ENCODE assay signal across 8 mouse cellular contexts in the genomic region with DNA sequence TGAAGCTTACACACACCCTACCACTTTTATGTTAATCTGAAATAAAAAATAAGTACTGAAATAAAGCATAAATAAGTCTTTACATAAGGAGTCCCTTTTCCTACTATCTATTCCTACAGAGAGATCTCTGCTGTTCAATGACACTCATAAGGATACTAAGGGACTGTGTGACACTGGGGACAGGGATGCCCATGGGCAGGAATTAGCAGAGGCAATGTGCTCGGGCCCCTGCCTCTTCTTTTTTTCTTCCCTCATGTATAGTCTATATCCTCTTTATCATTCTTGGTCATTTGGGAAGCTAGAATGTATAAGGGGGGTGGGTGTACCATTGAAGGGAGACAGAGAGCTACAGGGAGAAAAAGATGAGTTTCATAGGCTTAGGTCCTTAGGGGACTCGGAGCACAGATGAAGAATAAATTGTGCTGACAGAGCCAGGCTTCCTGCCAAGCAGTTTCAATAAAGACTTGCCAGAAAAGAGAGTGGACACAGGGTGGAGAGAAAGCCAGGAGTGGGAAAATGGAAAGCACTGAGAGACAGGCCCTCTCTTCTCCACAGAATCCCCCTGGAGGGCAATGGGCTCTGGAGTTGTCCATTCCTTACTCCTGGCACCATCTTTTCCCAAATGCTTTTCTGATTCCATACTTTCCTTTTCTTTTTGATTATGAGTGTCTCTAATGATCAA.
DNase-seq lines count a peak whose midpoint lies in the region; ATAC-seq lines count a peak whose summit lies in the region.

No protein-coding gene starts in this region.

- no peak for DNase-seq in hindbrain, embryonic 11.5 days (ENCODE audit: low spot score)
- peak; percentile 13 for DNase-seq in right cerebral cortex, postnatal 4 days
- no peak for DNase-seq in right cerebral cortex, postnatal 36 days (ENCODE audit: low spot score in 2 of 2)
- DNase-seq in retina, postnatal 1 day = peak; percentile 70
- DNase-seq in right cerebral cortex, postnatal 14 days = no peak

- ATAC-seq in hindbrain, embryonic 12.5 days (ENCODE audit: low FRiP score) = 0 out of 2 replicates have a peak, but pooled peaks have one; percentile 46
- ATAC-seq in hindbrain, embryonic 11.5 days (ENCODE audit: low FRiP score) = no peak
- peak; percentile 91 for ATAC-seq in kidney, embryonic 16.5 days (ENCODE audit: low FRiP score, low TSS enrichment)
- ATAC-seq in megakaryocyte, adult 5-6 weeks (ENCODE audit: poor library complexity, severe bottlenecking) = no peak

- no peak overlapping the region for H3K4me2 ChIP-seq in hindbrain, embryonic 12.5 days (replicated peaks)
- no peak overlapping the region for H3K4me2 ChIP-seq in hindbrain, embryonic 11.5 days (replicated peaks; ENCODE audit: low read depth, low read length)
- no peak overlapping the region for H3K4me2 ChIP-seq in kidney, embryonic 16.5 days (replicated peaks; ENCODE audit: low read depth, low read length)

- no peak overlapping the region for H3K4me3 ChIP-seq in hindbrain, embryonic 12.5 days
- H3K4me3 ChIP-seq in hindbrain, embryonic 11.5 days (ENCODE audit: low read depth, low read length) = no peak overlapping the region
- no peak overlapping the region for H3K4me3 ChIP-seq in kidney, embryonic 16.5 days (ENCODE audit: low read length)

- WGBS in hindbrain, embryonic 12.5 days = 65% methylated on average over 2 of the region's 2 CpGs
- 76% methylated on average over 2 of the region's 2 CpGs for WGBS in hindbrain, embryonic 11.5 days
- WGBS in kidney, embryonic 16.5 days = 65% methylated on average over 2 of the region's 2 CpGs

- no peaks in the 10 kb centered on the region for H3K36me3 ChIP-seq in hindbrain, embryonic 12.5 days
- H3K36me3 ChIP-seq in hindbrain, embryonic 11.5 days (ENCODE audit: control insufficient read depth, insufficient read depth, low read length) = no peaks in the 10 kb centered on the region
- H3K36me3 ChIP-seq in kidney, embryonic 16.5 days (ENCODE audit: insufficient read depth, low read length) = no peaks in the 10 kb centered on the region

- no peak overlapping the region for H3K27ac ChIP-seq in hindbrain, embryonic 12.5 days
- H3K27ac ChIP-seq in hindbrain, embryonic 11.5 days (ENCODE audit: low read depth, low read length) = no peak overlapping the region
- no peak overlapping the region for H3K27ac ChIP-seq in kidney, embryonic 16.5 days (ENCODE audit: low read length)

- no peaks in the 10 kb centered on the region for H3K4me1 ChIP-seq in hindbrain, embryonic 12.5 days
- H3K4me1 ChIP-seq in hindbrain, embryonic 11.5 days (replicated peaks; ENCODE audit: control insufficient read depth, insufficient read depth, low read length) = no peaks in the 10 kb centered on the region
- H3K4me1 ChIP-seq in kidney, embryonic 16.5 days (ENCODE audit: insufficient read depth, low read length) = no peaks in the 10 kb centered on the region

- no peak overlapping the region for H3K9ac ChIP-seq in hindbrain, embryonic 12.5 days
- H3K9ac ChIP-seq in hindbrain, embryonic 11.5 days (ENCODE audit: low read depth, low read length) = no peak overlapping the region
- H3K9ac ChIP-seq in kidney, embryonic 16.5 days (replicated peaks; ENCODE audit: low read length) = no peak overlapping the region

- H3K9me3 ChIP-seq in hindbrain, embryonic 12.5 days (replicated peaks) = no peaks in the 10 kb centered on the region
- H3K9me3 ChIP-seq in hindbrain, embryonic 11.5 days (ENCODE audit: control insufficient read depth, low read length) = no peaks in the 10 kb centered on the region
- no peaks in the 10 kb centered on the region for H3K9me3 ChIP-seq in kidney, embryonic 16.5 days (ENCODE audit: low read length)

- H3K27me3 ChIP-seq in hindbrain, embryonic 12.5 days = no peaks in the 10 kb centered on the region
- no peaks in the 10 kb centered on the region for H3K27me3 ChIP-seq in hindbrain, embryonic 11.5 days (ENCODE audit: control insufficient read depth, insufficient read depth, low read length)
- H3K27me3 ChIP-seq in kidney, embryonic 16.5 days (ENCODE audit: insufficient read depth, low read length) = no peaks in the 10 kb centered on the region; the same call in 1 of the 2 replicates

Comparison
In these comparisons a context has a peak if more than half of its experiments do, and no peak if none do; other contexts are left out.
1. ATAC-seq: peak in hindbrain, embryonic 12.5 days (single experiment) and kidney, embryonic 16.5 days (single experiment); none in hindbrain, embryonic 11.5 days (single experiment) and megakaryocyte, adult 5-6 weeks (single experiment).
2. DNase-seq: peak in right cerebral cortex, postnatal 4 days (single experiment) and retina, postnatal 1 day (single experiment); none in hindbrain, embryonic 11.5 days (single experiment), right cerebral cortex, postnatal 36 days (0 of 2) and right cerebral cortex, postnatal 14 days (single experiment).